Mouse (Mus musculus) gastrocnemius, adult 8-10 months (tissue): ENCODE data around the gene Cdh8. TPM values are rescaled to one million over a fixed set of nuclear protein-coding genes. Genes with fewer than 3 reads are reported as not detected.

ENCODE experiments used
- DNase-seq, 2 experiments: peaks; one replicate each; pipeline ENCODE4 v3.0.0; 2022; ENCODE audit warnings: low spot score in 2 of 2
- total RNA-seq, 4 experiments: library from RNA; stranded (reverse); gene quantifications; 2 replicates each; pipeline ENCODE4 v1.2.4; 2022

The Cdh8 gene
- total RNA-seq: under 1 TPM in 1 of 4 experiments, not detected in 3; 0.11 TPM

DNA sequence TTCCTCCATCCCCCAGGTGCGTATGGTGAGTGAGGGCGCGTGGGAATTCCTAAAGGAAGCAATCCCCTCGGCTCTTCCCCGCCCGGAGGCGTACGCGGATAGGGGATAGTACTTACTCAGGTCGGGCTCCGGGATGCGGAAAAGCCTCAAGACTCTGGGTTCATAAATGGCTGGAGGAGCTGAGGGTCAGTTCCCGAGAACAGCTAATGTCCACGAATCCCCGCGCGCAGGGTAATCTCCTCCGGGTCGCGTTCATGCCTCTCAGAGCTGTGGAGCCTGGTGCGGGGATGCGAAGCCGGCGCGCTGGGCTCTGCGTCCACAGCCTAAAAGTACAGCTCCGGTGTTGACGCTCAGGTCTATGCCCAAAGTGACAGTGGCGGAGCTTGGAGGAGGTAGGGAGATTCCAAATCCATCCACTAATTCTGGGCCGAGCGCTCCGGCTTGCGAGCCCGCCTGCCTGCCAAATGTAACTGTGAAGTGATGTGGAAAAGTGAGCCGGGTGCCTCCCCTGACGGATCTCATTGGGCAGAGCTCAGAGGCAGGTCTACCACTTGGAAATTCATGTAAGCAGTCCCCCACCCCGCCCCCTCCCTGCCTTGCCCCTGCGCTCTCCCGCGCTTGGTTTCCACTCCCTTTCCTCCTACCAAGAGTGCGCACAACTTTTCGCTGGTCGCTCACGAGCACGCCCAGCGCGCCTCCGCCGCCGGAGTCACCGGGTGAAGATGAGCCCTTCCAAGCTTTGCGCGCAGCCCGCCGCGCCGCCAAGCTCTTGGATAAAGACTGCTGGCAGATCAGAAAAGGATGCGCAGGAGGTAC lies at the start of gene Cdh8:
TSS of gene Cdh8 (minus strand) at position 506 of the 816 bp plus-strand sequence.
- no peak for DNase-seq

DNA sequence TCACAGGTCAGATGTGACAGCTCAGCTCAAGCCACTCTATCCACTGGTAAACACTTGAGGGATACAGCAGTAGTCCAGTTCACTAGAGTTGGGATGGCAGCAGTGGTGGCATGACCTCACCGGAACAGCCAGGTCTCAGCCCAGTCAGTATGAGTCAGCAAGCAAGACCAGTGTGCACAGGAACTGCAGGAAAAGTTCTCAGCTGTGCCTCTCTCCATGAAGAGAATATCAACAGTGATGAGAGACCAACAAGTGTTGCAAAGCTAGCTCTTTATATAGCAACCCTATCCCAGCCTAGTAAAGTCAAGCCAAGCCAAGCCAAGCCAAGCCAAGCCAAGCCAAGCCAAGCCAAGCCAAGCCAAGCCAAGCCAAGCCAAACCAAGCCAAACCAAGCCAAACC lies 30.2 kb upstream of the Cdh8 start:
- DNase-seq: no peak

DNA sequence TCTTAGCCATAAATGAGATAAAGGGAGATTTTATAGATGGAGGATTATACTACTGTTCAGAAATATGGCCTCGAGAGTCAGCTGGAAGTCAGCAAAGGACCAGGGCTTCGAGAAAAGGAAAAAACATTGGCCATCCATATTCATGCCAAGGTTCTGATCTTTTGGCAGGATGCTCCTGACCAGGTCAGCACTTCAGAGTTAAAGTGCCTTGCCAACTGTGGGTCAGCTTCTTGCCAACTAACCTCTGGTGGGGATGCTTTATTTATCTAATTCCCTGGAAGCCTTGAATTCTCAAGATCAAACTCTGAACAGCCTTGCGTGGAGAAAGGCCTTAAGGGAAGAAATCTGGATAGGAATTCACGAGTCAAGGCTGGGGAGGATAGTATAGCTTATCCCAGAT lies 9.6 kb upstream of the Cdh8 start:
- no peak for DNase-seq

DNA sequence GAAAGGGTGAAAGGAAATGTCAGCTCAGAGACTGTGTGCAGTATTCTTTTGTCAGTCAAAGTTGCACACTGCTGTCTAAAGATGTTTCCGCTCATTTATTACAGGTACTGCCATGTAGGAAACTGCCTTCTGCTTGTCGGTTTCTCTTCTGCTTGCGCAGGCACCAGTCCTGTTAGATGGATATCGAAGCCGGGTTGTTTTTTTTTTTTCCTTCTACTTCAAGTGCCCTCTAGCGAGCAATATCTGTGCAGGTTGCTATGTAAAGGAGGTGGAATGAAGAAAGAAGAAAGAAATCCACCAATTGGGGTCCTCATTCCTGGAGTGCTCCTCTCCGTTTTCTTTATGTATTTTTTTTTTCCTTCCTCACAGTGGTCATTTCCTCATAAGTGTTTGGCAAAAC lies 5.2 kb upstream of the Cdh8 start:
- DNase-seq: no peak

DNA sequence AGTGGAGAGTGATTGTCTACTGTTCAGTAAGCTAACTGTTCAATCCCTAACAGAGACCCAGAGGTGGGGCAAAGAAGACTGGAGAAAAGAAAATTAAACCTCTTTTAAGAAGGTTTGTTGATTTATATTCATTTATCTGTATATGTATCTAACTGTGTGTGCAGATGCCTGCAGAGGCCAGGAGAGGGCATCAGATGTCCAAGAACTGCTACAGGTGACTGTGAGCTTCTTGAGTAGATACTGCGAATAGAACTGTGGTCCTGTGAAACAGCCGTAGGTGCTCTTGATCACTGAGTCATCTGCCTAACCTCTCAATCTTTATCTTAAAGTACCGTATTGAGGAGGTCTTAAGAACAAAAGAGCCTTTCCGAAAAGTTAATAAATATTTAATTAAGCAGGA lies 3.5 kb upstream of the Cdh8 start:
- no peak for DNase-seq

DNA sequence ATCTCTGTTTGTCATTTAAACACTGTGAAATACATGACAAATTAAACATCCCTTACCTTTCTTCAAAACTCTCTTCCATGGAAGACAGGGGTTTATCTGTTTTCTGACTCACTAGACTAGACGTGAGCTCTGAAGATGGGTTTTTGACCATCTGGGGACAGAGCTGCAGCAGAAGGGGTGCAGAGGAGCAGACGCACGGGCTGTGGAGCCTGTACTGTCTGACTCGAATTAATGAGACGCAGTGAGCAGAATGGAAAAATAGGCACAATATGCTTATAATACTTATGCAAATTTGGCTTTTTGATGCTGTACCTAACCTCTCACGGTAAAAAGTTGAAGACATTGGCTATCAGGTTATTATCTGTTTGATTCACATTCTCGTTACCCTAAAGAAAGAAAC lies 1.2 kb upstream of the Cdh8 start:
- no peak for DNase-seq

DNA sequence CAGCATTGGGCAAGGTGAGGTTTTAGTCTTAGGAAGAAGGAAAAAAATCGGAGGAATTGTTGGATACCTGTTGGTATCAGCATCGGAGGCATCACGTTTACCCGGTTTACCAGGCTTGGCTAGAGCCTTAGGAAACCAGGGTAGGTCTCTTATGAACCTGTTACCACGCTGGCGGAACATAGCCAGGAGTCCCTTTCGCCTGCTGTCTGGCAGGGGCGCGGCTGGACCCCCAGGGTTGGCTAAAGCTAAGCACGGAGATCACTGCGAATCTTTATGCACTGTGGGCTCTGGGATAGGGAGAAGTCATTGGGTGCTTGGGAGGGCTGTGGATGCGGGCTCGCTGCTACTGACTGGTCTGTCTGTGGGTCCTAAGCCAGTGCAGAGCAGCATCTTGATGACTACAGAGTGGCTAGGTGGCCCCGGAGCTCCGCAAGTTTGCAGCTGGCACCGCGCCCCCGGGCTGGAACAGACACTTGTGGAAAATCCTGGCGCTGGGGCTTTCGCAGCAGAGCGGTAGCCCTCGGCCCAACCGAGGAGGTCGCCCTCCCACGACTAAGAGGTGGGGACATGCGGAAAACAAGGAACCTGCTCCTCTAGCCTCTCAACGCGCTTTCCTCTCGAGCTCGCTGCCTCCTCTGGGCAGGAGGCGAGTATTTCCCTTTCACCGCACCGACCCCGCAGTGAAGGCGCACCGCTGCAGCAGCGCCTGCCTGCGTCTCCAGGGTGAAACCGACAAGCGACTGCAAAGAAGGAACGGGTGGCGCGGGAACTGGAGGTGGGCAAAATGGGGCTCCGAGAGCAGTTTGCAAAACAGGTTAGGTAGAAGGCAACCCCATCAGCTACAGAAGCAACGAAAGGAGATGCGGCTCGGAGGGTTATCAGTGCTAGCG lies 950 bp downstream of the Cdh8 start:
- no peak for DNase-seq

DNA sequence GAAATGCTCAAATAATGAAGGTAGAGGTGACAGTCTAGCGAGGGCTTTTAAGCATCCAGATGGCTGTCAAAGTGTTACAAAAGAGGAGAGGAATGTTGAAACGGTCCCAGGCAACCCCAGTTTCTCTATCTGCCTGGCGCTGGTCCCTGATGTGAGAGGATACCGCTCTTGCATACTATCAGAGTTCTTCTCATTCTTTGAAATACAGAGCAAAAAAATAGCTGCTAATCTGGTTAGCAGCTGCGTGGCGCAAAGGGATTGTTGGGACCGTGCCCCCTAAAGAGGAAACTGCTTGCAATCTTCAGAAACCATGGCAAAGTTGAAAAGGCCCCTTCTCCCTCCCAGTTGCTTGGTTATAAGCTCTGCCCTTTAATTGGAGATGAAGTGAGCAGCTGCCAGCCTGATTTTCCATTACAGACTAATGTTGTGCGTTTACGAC lies 1.8 kb downstream of the Cdh8 start:
- DNase-seq: no peak

DNA sequence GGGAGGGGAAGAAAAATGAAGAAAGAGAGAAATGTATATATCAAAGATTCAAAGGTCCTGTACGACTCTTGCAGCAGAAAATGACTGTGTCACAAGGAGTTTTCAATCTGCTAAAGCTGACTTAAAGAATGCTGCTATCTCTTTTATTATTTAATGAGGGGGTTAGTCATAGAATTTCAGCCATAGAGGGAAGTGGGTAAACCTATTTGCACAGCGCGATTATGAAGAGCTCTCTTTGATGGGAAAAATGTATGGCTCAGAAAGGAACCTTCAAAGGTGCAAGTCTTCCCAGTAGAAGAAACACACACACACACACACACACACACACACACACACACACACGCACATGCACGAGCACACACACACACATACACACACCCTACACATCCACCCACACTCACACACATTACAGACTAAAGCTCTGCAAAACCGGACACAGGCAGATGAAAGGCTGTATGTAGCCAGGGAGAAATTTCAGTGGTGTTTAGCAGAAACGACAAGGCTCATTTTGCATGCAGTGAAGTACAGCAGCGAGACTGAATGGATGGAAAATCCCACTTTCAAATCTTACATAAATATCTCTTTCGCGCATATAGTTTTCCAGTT lies 2.3 kb downstream of the Cdh8 start:
- DNase-seq: no peak

DNA sequence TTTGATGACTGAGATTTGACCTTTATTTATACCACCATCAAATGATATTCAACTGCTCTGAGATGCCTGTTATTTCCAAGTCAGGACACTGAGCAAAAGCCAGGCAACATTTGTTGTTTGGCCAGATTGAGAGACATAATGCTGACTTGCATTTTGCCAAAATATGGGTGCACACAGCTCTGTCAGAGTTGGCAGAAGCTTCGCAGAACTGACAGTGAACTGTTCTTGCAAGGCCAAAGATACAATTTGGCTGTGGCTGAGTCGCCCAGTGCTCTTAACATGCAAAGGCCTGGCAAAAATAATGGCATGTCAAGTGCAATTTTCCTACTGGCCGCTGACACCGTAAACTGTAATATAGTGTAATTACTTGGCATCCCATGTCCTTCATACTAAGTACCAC lies 22.4 kb downstream of the Cdh8 start:
- no peak for DNase-seq

DNA sequence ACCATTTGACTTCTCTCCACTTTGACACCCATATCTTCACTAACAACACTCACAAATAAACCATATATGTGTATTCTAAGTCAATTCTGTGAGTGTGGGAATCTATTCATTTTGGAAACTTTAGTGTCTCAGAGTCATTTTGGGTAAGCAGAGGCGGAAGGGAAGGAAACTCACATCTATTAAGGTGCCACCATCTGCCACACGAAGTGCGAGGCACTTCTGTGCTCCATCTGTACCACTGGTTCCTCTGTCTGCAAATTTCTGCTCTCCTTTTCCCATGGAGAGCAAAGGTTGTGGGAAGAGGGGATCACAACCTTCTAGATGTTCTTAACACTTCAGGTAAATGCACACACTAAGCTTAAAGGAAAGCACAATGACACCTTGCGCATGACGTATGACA lies 46.2 kb downstream of the Cdh8 start:
- DNase-seq: no peak

DNA sequence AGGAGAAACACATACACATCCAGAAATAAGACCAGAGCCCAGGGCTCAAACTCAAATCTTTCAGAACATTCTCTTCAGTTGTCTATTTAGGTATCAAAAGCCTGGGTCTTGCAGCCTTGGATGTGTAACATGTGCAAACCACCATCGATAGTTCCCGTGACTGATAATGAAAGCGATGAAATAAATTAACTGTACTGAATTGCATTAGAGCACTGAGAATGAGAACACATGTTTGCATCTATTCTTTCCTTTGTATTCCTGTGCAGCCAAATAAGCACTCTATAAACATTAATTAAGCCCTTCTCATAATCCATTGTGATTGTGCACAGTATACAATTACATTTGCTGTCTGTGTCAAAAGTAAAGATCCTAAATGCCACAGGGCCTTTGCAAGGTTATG lies 47.1 kb downstream of the Cdh8 start:
- DNase-seq: no peak

DNA sequence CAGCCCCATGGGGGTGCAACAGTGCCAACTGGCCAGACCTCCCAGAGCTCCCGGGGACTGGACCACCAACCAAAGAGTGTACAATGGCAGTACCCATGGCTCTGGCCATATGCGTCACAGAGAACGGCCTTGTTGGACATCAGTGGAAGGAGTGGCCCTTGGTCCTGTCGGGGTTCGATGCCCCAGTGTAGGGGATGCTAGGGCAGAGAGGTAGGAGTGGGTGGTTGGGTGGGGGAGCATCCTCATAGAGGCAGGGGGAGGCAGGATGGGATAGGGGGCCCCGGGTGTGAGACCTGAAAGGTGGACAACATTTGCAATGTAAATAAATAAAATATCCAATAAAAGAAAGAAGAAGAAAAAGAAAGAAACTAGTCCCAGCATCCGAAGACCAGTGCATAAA lies 47.8 kb downstream of the Cdh8 start:
- no peak for DNase-seq

DNA sequence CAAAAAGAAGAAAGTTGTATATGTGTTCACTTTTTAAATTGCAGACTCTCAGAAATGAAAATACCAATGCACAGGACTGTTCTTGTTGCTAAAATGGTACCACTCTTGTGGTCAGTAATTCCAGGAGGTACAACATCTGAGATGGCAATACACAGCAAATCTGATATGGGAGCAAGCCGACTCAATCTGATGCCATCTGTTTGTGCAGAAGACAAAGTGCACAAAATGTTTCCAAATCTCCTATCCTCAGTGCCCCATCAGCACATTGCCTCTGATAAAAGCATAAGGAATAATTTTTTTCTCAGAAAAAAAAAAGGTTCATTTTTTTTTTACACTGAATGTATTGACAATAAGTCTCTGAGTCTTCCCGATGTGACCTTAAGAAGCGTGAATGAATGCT lies 62.3 kb downstream of the Cdh8 start:
- no peak for DNase-seq

DNA sequence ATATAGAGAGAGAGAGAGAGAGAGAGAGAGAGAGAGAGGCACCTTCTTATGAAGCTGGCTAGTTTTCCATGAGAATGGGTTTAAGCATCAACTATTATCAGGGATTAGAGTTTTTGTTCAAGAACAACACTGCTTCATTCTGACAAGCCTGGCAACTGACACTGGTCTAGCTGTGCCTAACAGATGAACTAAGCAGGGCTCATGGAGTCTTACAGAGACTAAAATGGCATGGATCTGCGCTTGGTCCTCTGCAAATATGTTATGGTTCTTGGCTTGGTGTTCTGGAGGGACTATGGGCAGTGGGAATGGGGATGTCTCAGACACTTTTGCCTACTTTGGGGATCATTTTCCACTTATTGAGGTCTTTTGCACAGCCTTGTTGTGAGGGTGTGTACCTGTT lies 63.0 kb downstream of the Cdh8 start:
- no peak for DNase-seq

DNA sequence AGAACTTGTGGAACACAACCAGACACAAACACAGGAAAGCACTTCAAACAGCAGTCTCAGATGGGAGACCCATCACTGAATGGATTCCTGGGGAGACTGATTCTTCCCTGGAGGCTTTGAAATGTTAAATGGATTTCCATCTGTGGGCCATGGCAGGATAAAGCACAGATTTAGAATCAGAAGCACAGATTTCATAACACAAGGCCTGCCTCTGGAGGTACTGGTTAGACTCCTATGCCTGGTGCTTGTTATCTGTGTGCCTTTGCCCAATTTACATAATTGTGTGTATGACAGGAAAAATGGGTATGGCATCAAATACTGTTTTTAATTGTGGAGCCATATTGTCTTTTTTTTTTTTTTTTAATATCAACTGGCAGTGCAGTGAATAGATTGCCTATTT lies 66.8 kb downstream of the Cdh8 start:
- no peak for DNase-seq

DNA sequence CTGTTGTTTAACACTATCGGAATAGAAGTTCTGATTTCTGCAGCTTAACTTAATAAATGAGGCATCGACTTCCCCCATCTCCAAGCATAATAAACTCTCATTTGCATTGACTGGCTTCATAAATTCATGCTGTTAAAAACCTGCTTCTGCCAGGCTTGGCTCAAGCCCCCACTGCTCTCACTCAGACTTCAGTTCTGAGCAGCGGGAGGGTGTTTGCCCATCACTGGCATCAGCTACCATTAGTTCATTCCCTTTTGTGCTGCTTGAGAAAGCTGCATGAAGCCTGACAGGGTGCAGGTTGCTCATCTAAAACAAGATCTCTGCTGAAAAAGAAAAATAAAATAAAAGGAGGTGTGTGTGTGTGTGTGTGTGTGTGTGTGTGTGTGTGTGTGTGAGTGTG lies 67.7 kb downstream of the Cdh8 start:
- no peak for DNase-seq

DNA sequence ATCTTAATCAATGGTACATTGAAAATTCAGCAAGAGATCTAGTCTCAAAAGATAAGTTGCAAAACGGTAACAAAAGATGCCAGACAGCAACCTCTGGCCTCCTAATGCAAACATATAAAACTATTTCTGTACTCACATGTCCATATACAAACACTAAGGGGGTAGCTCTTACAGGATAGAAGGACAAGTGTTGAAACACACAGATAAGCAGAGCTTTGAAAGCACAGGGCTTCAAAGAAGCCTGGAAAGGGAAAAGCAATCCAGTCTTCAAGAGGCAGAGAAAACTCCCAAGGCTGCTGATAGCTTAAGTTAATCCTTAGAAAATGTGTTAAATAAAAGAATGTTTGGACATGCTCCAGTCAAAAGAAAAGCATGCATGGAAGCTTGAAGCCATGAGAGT lies 77.0 kb downstream of the Cdh8 start:
- DNase-seq: no peak

DNA sequence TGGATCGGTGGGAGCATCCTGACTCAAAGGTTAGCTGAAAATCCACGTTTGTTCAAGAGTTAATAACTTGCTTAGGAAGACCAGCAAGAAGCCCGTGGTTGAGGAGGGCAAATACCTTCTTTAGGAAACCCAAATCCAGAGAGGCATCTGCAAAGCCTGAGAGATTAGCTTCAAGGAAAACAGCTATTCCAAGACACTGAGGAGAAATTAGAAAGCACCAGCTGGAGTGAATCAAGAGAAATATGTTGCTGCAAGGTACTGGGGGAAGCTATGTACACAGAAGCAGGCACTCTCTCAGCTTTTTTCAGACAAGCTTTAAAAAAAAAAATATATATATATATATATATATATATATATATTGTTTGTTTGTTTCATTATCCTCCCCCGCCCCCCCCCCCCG lies 88.7 kb downstream of the Cdh8 start:
- DNase-seq: no peak

DNA sequence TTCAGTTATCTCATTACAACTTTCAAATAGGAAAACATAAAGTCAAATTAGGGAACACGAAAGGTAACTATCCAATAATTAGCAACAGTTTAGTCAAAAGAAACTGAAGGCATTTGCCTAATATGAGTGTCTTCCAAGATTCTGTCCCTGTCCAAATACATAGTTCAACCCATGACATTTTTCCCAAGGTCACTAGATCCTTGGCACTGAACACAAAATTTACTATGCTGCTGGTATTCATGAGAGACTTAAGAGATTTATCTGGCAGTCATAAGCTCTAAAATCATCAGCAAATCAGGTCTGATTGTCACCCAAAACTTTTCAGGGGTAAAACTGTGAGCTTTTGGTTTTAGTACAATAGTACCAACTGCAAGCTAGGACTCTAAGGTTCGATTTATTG lies 101.7 kb downstream of the Cdh8 start:
- no peak for DNase-seq

DNA sequence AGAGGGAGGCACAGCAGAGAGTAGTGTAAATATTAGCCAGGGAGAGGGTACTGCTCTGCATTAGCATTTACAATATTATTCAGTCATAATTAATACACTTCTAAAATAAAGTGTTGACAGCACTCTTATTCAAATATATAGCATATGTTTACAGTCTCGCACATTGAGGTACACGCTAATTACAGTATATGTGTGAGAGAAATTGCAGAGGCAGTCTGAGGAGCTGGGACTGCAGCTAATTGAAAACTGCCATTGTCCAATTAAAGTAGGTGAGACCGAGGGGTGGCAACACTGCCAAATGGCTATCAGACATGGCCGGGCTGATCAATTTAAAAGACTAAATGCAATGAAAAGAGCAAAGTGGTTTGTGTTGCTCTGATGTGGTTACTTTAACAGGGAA lies 112.1 kb downstream of the Cdh8 start:
- no peak for DNase-seq

DNA sequence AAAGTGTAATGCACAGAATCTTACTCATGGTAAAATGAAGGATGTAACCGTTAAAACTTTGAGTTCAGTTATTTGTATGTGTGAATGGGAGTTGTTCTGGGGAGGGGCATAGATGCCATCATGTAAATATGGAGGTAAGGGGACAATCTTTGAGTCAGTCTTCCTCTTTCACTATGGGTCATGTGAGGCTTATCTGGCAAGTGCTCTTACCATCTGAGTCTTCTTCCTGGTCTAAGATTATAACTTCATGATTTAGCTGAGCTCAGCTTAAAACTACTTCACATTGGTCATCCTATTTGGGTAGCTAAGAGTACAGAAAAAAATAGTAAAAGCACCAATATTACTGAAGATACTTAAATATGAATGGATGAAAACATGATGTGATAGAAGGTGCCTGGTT lies 126.1 kb downstream of the Cdh8 start:
- no peak for DNase-seq
